Mouse (Mus musculus): ENCODE measurements around the gene Tril. TPM values are rescaled to one million over a fixed set of nuclear protein-coding genes. Genes with fewer than 3 reads are reported as not detected.

The Tril gene
- total RNA-seq (2021): 10 to 100 TPM; 38.3 to 41.2 TPM

- DNase-seq (ENCODE audit: extremely low spot score in 1 of 2, low spot score in 1 of 2): peak; percentile 37 to 50
Measured at GRCm38 (mm10) chr6:53820486-53820985, at the start of gene Tril. Gene Tril, minus strand, starts transcription at chr6:53820830.

- DNase-seq (ENCODE audit: extremely low spot score in 1 of 2, low spot score in 1 of 2): no peak
Measured at GRCm38 (mm10) chr6:53863011-53863410, 42.4 kb upstream of the Tril start.

GRCm38 (mm10) chr6:53859106-53859505, 38.5 kb upstream of the Tril start:
- no peak for DNase-seq (ENCODE audit: extremely low spot score in 1 of 2, low spot score in 1 of 2)

- DNase-seq (ENCODE audit: extremely low spot score in 1 of 2, low spot score in 1 of 2): no peak
Measured at GRCm38 (mm10) chr6:53857822-53858221, 37.2 kb upstream of the Tril start.

GRCm38 (mm10) chr6:53856775-53857174, 36.1 kb upstream of the Tril start:
- no peak for DNase-seq (ENCODE audit: extremely low spot score in 1 of 2, low spot score in 1 of 2)

GRCm38 (mm10) chr6:53854971-53855856, 34.6 kb upstream of the Tril start:
- peak in 1 of 2 experiments; percentile 11 for DNase-seq (ENCODE audit: extremely low spot score in 1 of 2, low spot score in 1 of 2)

- no peak for DNase-seq (ENCODE audit: extremely low spot score in 1 of 2, low spot score in 1 of 2)
Measured at GRCm38 (mm10) chr6:53854226-53854625, 33.6 kb upstream of the Tril start.

- DNase-seq (ENCODE audit: extremely low spot score in 1 of 2, low spot score in 1 of 2): no peak
Measured at GRCm38 (mm10) chr6:53853546-53853945, 32.9 kb upstream of the Tril start.

- DNase-seq (ENCODE audit: extremely low spot score in 1 of 2, low spot score in 1 of 2): no peak
Measured at GRCm38 (mm10) chr6:53844626-53845025, 24.0 kb upstream of the Tril start.

- peak in 1 of 2 experiments; percentile 28 for DNase-seq (ENCODE audit: extremely low spot score in 1 of 2, low spot score in 1 of 2)
Measured at GRCm38 (mm10) chr6:53825213-53825612, 4.6 kb upstream of the Tril start.

- no peak for DNase-seq (ENCODE audit: extremely low spot score in 1 of 2, low spot score in 1 of 2)
Measured at GRCm38 (mm10) chr6:53821041-53821501, 441 bp upstream of the Tril start.

- peak; percentile 16 to 21 for DNase-seq (ENCODE audit: extremely low spot score in 1 of 2, low spot score in 1 of 2)
Measured at GRCm38 (mm10) chr6:53819761-53820485, 707 bp downstream of the Tril start.

- DNase-seq (ENCODE audit: extremely low spot score in 1 of 2, low spot score in 1 of 2): peak; percentile 28 to 52
Measured at GRCm38 (mm10) chr6:53818732-53819661, 1.6 kb downstream of the Tril start.

GRCm38 (mm10) chr6:53818264-53818731, 2.3 kb downstream of the Tril start:
- DNase-seq (ENCODE audit: extremely low spot score in 1 of 2, low spot score in 1 of 2): peak; percentile 54 to 65

- DNase-seq (ENCODE audit: extremely low spot score in 1 of 2, low spot score in 1 of 2): no peak
Measured at GRCm38 (mm10) chr6:53817763-53818174, 2.9 kb downstream of the Tril start.

- DNase-seq (ENCODE audit: extremely low spot score in 1 of 2, low spot score in 1 of 2): no peak
Measured at GRCm38 (mm10) chr6:53816661-53817060, 4.0 kb downstream of the Tril start.

- DNase-seq (ENCODE audit: extremely low spot score in 1 of 2, low spot score in 1 of 2): no peak
Measured at GRCm38 (mm10) chr6:53815691-53816090, 4.9 kb downstream of the Tril start.

GRCm38 (mm10) chr6:53814214-53814613, 6.4 kb downstream of the Tril start:
- no peak for DNase-seq (ENCODE audit: extremely low spot score in 1 of 2, low spot score in 1 of 2)

GRCm38 (mm10) chr6:53812242-53812641, 8.4 kb downstream of the Tril start:
- no peak for DNase-seq (ENCODE audit: extremely low spot score in 1 of 2, low spot score in 1 of 2)

GRCm38 (mm10) chr6:53808801-53809200, 11.8 kb downstream of the Tril start:
- no peak for DNase-seq (ENCODE audit: extremely low spot score in 1 of 2, low spot score in 1 of 2)

Measured in layer of hippocampus, postnatal 25 days (tissue).